Mouse (Mus musculus) myocyte (in vitro differentiated cells): Measurements from ENCODE around the gene Iars.

Experiments
- POLR2A ChIP-seq: IDR thresholded peaks from one replicate; pipeline ENCODE4 v1.6.1; 2011; ENCODE audit warnings: low read depth, mild to moderate bottlenecking, control low read depth, moderate library complexity; ENCODE audit not compliant: insufficient read length
- POLR2AphosphoS2 ChIP-seq: IDR thresholded peaks from one replicate; pipeline ENCODE4 v1.6.1; 2011; ENCODE audit warnings: low read depth, control low read depth; ENCODE audit not compliant: insufficient read length

- TF ChIP-seq POLR2AphosphoS2 (peak; percentile 38), POLR2A (no peak)
Observed at GRCm38 (mm10) chr13:49708311-49708710, 26.4 kb downstream of the Iars start.
